Mouse (Mus musculus) limb, embryonic 11.5 days (tissue): ENCODE data around the gene Paqr4. TPM values are rescaled to one million over a fixed set of nuclear protein-coding genes. Genes with fewer than 3 reads are reported as not detected.
A peak's percentile ranks its signal among the peaks of the same experiment; 100 is the strongest.

ENCODE experiments used
- ATAC-seq: fragments of 200-750 bp; cut with Nextera tagmentation; 2 replicates; pipeline ENCODE4 v1.8.0; 2017; ENCODE audit warnings: low read depth; ENCODE audit not compliant: insufficient number of reproducible peaks, low FRiP score, low TSS enrichment
- DNase-seq: peaks from one replicate; pipeline ENCODE4 v3.0.0-alpha.2; 2015; ENCODE audit warnings: low spot score
- H3K27ac ChIP-seq: fragments of 300-500 bp; sonication (generic); replicated peaks from 2 replicates; pipeline ENCODE4 v1.5.1; 2014; ENCODE audit warnings: low read depth, mild to moderate bottlenecking, low read length
- H3K27me3 ChIP-seq: fragments of 300-500 bp; sonication (generic); 2 replicates; pipeline ENCODE4 v1.6.1; 2014; ENCODE audit warnings: mild to moderate bottlenecking, low read length, mixed read lengths; ENCODE audit not compliant: control insufficient read depth, insufficient read depth
- H3K36me3 ChIP-seq: fragments of 300-500 bp; sonication (generic); 2 replicates; pipeline ENCODE4 v1.6.1; 2014; ENCODE audit warnings: mild to moderate bottlenecking, low read length, moderate library complexity, mixed read lengths; ENCODE audit not compliant: control insufficient read depth, insufficient read depth
- H3K4me1 ChIP-seq: fragments of 300-500 bp; sonication (generic); 2 replicates; pipeline ENCODE4 v1.6.1; 2014; ENCODE audit warnings: low read length, mixed read lengths; ENCODE audit not compliant: control insufficient read depth, insufficient read depth
- H3K4me2 ChIP-seq: fragments of 300-500 bp; sonication (generic); 2 replicates; pipeline ENCODE4 v1.6.1; 2014; ENCODE audit warnings: low read depth, mild to moderate bottlenecking, moderate library complexity; ENCODE audit not compliant: severe bottlenecking
- H3K4me3 ChIP-seq: fragments of 300-500 bp; sonication (generic); 2 replicates; pipeline ENCODE4 v1.5.1; 2014; ENCODE audit warnings: low read depth, low read length
- H3K9ac ChIP-seq: fragments of 300-500 bp; sonication (generic); 2 replicates; pipeline ENCODE4 v1.6.1; 2014; ENCODE audit warnings: mild to moderate bottlenecking, low read length
- H3K9me3 ChIP-seq: fragments of 300-500 bp; sonication (generic); 2 replicates; pipeline ENCODE4 v1.6.1; 2016; ENCODE audit warnings: low read length; ENCODE audit not compliant: control insufficient read depth
- WGBS: fragments of 180-500 bp; shearing (Covaris S2); extraction: QIAGEN DNeasy Blood & Tissue Kit; methylation state at CpG from one replicate; pipeline ENCODE4 v1.1.7; 2014; 5-methylcytosine and 5-hydroxymethylcytosine counted together
- polyA plus RNA-seq: library from polyadenylated mRNA; unstranded; fragments of >200 nt; fragmentation: Nextera tagmentation; extraction: Ambion mirVana; gene quantifications from 2 replicates; pipeline ENCODE4 v1.2.1, GENCODE M21; 2014

The Paqr4 gene
- polyA plus RNA-seq, 1 experiment from 2014 or later = 7.7 TPM

GRCm38 (mm10) chr17:23726758-23727142 is 13.9 kb downstream of the Paqr4 start:
- Histone ChIP-seq H3K4me1 (peaks cover 4% of the 10 kb centered on the region), H3K9ac (peak overlapping the region; percentile 76), H3K27ac (peak overlapping the region; percentile 61; the same call in 1 of the 2 replicates), H3K4me3 (peak overlapping the region; percentile 87), H3K36me3 (no peaks in the 10 kb centered on the region), H3K4me2 (peak overlapping the region; percentile 69), H3K9me3 (no peaks in the 10 kb centered on the region), H3K27me3 (no peaks in the 10 kb centered on the region)
- WGBS = under 1% methylated on average over 19 of the region's 20 CpGs
- peak; percentile 83 for ATAC-seq
- DNase-seq = peak; percentile 79

- Histone ChIP-seq H3K9me3 (no peaks in the 10 kb centered on the region), H3K9ac (peak within 1 kb of the TSS; percentile 76), H3K4me1 (peaks cover 4% of the 10 kb centered on the region), H3K27ac (peak within 1 kb of the TSS; percentile 61; the same call in 1 of the 2 replicates), H3K4me2 (peak within 1 kb of the TSS; percentile 69), H3K27me3 (no peaks in the 10 kb centered on the region), H3K4me3 (peak within 1 kb of the TSS; percentile 87), H3K36me3 (no peaks in the 10 kb centered on the region)
- ATAC-seq (peak; percentile 91), DNase-seq (peak; percentile 96)
- 3% methylated on average over 61 of the region's 73 CpGs for WGBS
Measured at GRCm38 (mm10) chr17:23725999-23726757, 14.5 kb downstream of the Paqr4 start, which contains the start of gene Pkmyt1. TSS of gene Pkmyt1 (plus strand) at chr17:23726336.

GRCm38 (mm10) chr17:23725477-23725876 is 15.2 kb downstream of the Paqr4 start:
- H3K27ac ChIP-seq = no peak overlapping the region
- DNase-seq = no peak
- WGBS = 64% methylated on average over 4 of the region's 4 CpGs

DNA sequence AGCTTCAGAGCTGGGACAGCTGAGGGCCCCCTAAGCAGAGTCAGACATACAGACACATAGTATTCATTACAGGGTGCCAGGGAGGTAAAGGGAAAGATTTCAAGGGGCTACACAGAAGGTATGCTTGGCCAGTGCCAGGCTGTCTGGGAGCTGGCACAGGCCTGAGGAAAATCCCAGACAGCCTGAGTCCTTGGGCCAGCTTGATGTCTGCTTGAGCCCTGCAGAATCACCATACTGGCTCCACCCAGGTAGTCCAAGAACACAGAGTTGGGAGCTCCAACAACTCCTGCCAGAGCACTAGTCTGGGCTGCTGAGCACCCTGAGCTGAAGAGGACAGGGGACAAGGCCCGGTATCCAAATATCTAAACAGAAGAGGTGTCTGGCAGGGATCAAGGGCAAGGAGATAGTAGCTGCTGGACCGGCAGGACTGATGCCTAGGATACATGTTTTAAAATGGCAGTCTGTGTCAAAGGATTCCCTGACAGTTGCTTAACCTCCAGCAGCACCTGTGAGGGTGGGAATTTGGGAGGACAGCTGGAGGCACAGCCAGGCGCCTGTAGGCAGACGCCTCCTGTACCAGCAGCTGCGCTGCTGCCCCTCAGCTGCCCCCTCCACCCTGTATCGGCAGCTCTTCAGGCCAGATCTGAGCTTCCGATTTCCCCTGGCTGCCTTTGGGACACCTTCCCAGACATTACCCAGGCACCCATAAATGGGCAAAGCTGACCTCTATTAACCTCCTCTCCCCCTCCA is 18.1 kb downstream of the Paqr4 start, which contains the start of gene 1520401A03Rik:
Gene 1520401A03Rik, minus strand, starts transcription at position 408 of the 750 bp plus-strand sequence.
- ATAC-seq (no peak), DNase-seq (no peak)
- no peaks in the 10 kb centered on the region for H3K27me3 ChIP-seq
- peaks cover 4% of the 10 kb centered on the region for H3K4me1 ChIP-seq
- no peak within 1 kb of the TSS for H3K4me3 ChIP-seq
- no peaks in the 10 kb centered on the region for H3K9me3 ChIP-seq
- no peak within 1 kb of the TSS for H3K4me2 ChIP-seq
- H3K9ac ChIP-seq = no peak within 1 kb of the TSS
- no peak within 1 kb of the TSS for H3K27ac ChIP-seq
- 67% methylated on average over 7 of the region's 7 CpGs for WGBS
- no peaks in the 10 kb centered on the region for H3K36me3 ChIP-seq

More at GRCm38 (mm10) chr17:23725477-23725876, 15.2 kb downstream of the Paqr4 start:
- H3K4me3 ChIP-seq = peak overlapping the region; percentile 87; the same call in 1 of the 2 replicates
- H3K4me2 ChIP-seq = peak overlapping the region; percentile 69
- no peak for ATAC-seq
- no peaks in the 10 kb centered on the region for H3K27me3 ChIP-seq
- H3K4me1 ChIP-seq = peaks cover 4% of the 10 kb centered on the region
- H3K9me3 ChIP-seq = no peaks in the 10 kb centered on the region
- H3K36me3 ChIP-seq = no peaks in the 10 kb centered on the region
- peak overlapping the region; percentile 65; the same call in 1 of the 2 replicates for H3K9ac ChIP-seq

DNA sequence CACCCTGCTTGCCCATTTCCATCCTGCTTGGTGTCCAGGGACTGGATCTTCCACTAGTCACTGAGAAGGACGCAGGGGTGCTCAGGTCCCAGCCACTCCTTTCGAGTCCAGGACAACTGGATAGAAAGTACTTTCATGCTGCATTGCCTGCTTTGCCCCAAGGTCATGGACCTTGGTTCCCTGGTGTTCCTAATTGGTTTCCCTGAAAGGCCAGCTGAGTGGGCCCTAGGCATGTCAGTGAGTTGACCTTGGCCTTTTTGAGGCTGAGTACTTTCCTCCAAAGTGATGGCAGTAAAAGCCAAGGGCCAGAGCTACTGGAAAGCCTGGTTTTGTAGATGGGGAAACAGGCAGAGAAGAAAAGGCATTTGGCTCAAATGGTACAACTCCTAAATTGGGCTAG is 18.8 kb downstream of the Paqr4 start:
- Histone ChIP-seq H3K4me1 (no peaks in the 10 kb centered on the region), H3K4me2 (no peak overlapping the region), H3K9me3 (no peaks in the 10 kb centered on the region), H3K27me3 (no peaks in the 10 kb centered on the region), H3K9ac (no peak overlapping the region), H3K36me3 (no peaks in the 10 kb centered on the region), H3K27ac (no peak overlapping the region), H3K4me3 (no peak overlapping the region)
- ATAC-seq (no peak), DNase-seq (no peak)
- 80% methylated on average over 2 of the region's 2 CpGs for WGBS

- Histone ChIP-seq H3K4me2 (no peak overlapping the region), H3K9me3 (no peaks in the 10 kb centered on the region), H3K27me3 (no peaks in the 10 kb centered on the region), H3K27ac (no peak overlapping the region), H3K4me1 (no peaks in the 10 kb centered on the region), H3K36me3 (no peaks in the 10 kb centered on the region), H3K9ac (no peak overlapping the region), H3K4me3 (no peak overlapping the region)
- ATAC-seq (no peak), DNase-seq (no peak)
- WGBS = 11% methylated on average over 1 of the region's 1 CpGs
Measured at GRCm38 (mm10) chr17:23719455-23719854, 21.2 kb downstream of the Paqr4 start.

- no peak overlapping the region for H3K27ac ChIP-seq
- H3K4me2 ChIP-seq = no peak overlapping the region
- no peaks in the 10 kb centered on the region for H3K27me3 ChIP-seq
- no peak overlapping the region for H3K4me3 ChIP-seq
- DNase-seq (no peak), ATAC-seq (no peak)
- H3K9ac ChIP-seq = no peak overlapping the region
- H3K4me1 ChIP-seq = no peaks in the 10 kb centered on the region
- 54% methylated on average over 2 of the region's 2 CpGs for WGBS
- no peaks in the 10 kb centered on the region for H3K9me3 ChIP-seq
- no peaks in the 10 kb centered on the region for H3K36me3 ChIP-seq
Measured at GRCm38 (mm10) chr17:23717003-23717402, 23.7 kb downstream of the Paqr4 start.

DNA sequence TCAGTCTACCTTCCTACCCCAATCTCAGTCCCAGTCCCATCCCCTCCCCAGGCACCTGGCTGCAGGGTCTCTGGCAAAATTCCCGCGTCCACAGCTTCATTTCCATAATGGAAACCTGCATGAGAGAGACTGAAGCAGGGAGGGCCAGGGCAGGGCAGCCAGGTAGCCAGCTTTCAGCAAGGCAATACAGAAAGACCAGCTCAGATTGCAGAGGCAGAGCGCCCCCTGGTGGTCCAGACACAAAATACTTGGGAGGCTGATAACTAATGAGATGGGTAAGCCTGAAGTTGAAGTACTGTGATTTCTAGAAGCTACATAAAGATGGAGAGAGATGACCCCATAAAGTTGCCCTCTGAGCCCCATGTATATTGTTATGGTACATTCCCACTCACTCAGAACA is 34.5 kb downstream of the Paqr4 start:
- Histone ChIP-seq H3K9ac (no peak overlapping the region), H3K4me2 (no peak overlapping the region), H3K27me3 (no peaks in the 10 kb centered on the region), H3K27ac (no peak overlapping the region), H3K4me1 (no peaks in the 10 kb centered on the region), H3K9me3 (no peaks in the 10 kb centered on the region), H3K4me3 (no peak overlapping the region), H3K36me3 (no peaks in the 10 kb centered on the region)
- DNase-seq (peak; percentile 90), ATAC-seq (no peak; the same call in 1 of the 2 replicates)
- 0% methylated on average over 3 of the region's 3 CpGs for WGBS
